Mouse (Mus musculus): Measurements from ENCODE around the gene Nr6a1.

Nr6a1 gene

DNA sequence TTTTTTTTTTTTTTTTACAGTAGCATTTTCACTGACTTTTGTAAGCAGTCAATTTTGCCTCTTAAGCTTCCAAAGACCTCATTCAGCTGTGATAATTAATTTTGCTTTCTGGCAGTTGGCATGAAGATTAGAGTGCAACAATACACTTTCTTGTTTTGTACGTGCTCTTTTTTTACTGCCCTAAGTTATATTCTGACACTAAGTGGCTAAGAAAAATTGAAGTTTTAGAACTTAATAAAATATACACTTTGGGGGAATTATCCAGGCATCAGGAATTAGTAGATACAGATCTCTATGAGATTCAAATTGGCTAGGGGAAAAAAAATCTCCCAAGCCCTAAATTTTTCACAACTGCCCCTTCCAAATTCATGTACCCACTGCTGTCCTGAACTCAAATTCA, 144.8 kb downstream of the Nr6a1 start:
- peak; percentile 14 for DNase-seq (ENCODE audit: extremely low spot score)

DNA sequence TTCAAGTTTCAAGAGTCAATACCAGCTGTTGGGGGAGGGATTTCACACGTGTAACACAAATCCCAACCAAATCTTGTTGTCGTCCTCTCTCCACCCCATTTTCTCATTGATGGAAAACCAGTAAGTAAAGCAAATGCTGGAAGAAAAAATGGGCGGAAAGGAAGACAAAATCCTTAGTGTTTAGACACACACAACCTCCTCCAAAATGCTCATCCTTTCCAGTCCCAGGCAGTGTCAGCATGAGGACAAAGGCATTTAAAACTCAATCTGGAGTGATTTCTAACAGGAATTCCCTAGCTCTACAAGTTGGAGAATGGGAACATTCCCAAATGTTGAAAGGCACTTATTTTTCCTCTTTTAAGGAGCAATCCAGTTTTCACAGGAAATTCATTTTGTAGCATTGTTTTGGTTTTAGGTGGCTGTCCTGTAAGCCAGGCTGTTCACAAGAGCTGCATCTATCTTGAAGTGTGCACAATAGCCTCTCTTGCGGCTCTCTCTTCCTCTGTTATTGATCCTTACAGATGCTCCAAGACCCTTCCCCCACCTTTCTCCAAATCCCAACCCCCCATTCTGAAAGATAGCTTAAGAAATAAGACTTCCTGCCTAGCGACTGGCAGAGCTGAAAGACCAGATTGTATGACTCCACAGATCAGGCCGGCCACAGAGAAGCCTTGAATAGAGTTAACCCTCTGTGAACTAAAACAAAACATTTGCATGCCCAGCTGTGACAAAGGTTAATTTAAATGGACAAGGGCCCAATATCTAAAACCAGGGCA, 145.4 kb downstream of the Nr6a1 start:
- peak; percentile 76 for DNase-seq (ENCODE audit: extremely low spot score)

DNA sequence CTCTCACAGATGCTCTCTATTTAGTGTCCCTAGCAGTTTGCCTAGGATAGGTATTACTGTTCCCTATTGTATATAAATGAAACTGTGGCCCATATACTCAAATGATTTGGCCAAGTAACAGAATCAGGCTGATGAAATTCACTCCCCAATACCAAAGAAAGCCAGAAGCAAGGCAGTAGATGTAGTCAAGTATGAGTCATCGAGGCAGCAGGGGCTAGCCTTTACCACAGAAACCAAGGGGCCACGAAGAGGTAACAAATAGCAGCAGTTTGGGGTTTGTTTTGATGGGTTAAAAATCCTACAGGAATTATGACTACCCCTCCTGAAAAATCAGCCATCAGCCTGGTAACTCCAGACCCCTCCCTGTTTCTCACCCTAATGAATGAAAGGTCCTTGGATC, 147.5 kb downstream of the Nr6a1 start:
- no peak for DNase-seq (ENCODE audit: extremely low spot score)

DNA sequence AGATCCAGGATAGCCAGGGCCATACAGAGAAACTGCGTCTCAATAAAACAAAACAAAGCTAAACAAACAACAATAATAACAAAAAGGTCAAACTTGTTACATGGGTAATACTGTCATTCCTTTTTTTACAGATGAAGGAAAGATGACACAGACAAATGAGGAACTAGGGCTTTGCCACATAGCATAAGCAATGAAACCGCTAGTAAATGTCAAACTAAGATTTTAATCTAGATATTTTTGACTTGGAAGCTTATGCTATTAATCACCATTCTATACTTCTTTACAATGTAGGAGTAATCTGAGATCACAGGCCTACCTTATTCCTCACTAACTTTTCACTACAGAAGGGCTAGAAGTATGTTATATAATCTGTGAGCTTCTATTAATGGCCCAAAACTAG, 150.2 kb downstream of the Nr6a1 start:
- no peak for DNase-seq (ENCODE audit: extremely low spot score)

DNA sequence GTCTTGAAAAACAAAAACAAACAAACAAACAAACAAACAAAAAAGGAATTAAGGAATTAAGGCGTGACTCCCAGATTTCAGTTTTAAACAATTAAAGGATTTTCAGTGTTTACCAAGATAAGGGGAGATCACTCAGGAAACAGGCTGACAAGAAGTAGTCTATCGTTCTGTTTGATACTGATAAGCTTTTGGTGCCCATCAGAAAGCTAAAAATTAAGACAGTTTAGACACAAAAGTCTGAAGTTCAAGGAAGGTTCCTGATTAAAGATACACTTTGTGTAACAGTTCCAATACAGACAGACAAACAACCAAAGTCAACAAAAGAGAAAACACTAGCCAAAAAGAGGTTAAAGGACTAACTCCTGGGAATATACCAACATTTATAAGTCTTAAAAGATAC, 152.6 kb downstream of the Nr6a1 start:
- no peak for DNase-seq (ENCODE audit: extremely low spot score)

DNA sequence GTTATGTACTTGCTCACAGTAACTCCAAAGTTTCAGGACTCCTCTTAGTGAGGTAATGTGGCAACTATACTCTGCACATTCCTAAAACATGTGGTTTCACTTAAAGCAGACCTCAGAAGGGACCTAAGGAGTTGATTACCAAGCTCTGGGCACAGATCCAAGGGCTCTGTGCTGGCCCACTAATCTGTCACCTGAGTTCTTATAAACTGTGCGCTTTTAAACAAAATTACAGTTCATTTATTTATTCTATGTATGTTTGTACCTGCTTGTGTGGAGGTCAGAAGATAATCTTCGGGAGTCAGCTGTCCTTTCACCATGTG, 156.1 kb downstream of the Nr6a1 start:
- DNase-seq (ENCODE audit: extremely low spot score) = peak; percentile 22

DNA sequence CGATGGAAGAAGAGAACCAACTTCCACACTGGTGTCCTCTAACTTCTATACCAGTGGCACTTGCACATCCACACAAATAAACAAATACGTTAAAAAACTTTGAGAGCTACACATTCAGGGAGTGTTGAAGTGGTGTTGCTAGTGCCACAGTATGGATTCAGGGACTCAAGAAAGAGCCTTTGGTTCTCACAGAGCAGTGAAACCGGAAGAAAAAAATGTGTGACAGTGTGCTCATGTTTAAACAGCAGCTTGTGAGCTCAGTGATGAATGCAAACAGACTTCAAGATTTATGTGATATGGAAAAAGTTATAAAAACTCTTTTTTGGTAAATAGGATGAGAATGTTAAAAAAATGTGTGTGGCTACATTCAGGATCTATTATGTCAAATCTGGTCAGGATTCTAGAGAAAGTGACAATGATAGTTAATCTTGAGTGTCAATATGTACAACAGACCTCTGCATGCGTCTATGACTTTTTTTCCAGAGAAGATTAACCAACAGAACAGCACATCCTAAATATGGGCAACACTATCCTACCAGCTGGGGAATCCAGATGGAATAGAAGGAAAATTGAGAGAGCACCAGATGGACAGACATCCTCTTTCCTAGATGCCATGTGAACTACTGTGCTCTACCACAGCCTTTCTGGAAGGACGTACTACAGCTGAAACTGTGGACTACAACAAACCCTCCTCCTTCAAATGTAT, 156.6 kb downstream of the Nr6a1 start:
- no peak for DNase-seq (ENCODE audit: extremely low spot score)

DNA sequence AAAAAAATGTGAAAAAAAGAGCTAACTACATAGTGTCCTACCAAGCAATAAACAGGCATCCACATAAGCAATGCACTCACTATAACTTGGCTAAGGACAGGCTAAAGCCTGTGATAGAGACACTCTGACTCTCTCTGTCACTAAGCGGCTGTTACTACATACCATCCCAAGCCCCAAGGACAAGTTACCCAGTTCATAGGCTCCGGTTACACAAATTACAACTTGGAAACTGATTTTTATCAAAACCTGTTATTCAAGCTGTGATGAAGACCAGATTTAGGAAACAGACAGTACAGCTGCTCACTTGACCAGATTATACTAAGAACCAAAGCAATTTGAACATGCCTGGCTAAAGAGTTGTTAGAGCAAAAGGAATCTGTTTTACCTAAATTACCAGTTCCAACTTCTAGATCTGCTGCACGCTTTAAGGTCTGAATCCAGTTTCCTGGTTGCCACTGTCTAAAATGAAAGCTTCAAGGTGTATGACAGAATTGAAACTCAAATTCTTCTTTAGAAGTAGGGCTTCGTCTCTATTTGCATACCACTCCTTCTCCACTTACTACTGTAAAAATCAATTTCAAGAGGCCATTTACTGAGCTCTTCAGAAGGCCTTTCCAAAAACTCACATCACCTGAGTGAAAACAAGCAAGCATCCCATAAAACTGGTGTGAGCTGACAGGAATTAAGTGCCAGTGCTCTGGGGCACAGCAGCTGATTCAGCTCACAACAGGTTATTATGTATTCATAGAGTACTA, 160.1 kb downstream of the Nr6a1 start:
- DNase-seq (ENCODE audit: extremely low spot score) = no peak

DNA sequence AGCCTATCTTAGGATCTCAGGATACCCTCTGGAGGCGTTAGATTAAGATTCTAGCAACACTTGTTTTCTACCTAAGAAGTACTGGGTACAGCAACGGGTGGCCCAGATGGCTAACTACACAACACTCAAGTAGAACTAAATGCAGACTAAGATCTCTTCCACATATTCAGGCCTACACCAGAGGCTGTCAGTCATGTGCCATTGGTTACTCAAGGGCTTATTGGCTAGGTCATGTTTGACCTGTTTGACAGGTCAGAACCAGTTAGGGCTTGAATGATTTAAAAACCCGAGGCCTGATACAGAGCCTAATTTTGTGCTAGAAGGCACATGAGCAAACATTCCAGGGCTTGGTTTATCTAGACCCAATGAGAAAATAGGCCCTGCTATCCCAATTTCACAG, 187.6 kb downstream of the Nr6a1 start:
- no peak for DNase-seq (ENCODE audit: extremely low spot score)

DNA sequence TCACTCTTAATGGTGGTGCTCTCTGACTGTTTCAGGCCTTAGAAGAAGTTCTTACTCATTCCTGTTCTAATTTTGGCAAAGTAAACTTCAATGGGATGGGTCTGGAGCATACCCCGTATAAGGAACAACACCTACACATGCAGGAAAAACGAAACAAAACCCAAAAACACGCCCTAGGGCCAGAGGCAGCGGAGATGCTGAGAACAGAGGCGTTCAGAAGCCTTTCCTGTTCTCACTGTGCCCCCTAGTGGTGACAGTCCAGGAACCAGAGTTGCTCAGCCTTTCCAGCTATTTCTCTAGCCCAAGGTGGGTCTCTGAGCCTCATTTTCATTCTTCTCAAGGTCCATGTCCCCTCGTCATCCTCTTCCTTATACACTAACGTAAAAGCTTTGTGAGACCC, 188.1 kb downstream of the Nr6a1 start:
- peak; percentile 66 for DNase-seq (ENCODE audit: extremely low spot score)

DNA sequence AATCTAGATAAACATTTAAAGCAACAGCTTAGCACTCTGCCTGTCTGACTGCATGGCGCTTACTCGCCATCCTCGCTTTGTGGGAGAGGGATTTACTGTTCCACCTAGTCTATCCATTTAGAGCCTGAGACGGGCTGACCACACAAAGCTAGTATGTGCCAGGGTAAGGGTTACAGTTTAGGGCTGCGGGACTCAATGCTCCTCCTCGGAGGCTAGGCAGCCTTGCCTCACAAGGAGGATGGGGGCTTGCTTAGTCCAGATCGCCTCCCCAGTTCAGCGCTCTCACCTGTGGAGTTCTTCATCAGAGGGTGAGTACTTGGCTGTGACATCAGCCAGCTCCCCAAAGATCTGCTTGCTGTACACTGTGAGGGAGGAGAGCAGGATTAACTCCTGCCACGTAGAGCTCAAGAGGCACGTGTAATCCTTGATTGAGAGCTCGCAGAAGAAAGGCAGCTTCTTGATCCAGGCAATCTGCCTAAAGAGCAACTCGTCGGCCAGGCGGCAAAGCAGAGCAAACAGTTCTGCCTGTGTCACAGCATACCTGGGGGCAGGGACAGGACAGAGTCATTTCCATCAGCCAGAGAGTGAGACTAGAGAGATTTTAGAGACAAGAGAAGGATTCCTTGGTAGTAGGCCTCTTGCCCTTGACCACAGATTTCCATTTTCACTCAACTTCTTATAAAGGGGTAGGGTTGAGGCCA, 188.7 kb downstream of the Nr6a1 start:
- no peak for DNase-seq (ENCODE audit: extremely low spot score)

DNA sequence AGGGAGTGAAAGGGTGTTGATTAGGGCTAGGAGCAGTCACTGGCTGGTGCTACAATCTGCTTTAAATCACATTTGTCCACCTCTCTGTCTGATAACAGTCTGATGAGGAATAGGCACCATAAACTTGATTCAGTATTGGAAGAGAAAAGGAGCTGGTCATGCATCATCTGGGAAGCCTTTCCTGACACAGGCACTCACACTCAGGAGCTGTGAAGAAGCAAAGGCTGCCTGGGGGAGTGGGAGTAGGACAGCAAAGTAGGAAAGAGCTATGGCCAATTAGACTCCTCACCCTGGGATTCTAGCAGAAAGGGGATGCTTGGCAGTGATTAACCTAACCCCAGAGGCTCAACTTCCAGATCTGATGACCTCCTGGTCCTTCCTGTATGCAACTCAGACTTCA, 191.7 kb downstream of the Nr6a1 start:
- DNase-seq (ENCODE audit: extremely low spot score) = no peak

DNA sequence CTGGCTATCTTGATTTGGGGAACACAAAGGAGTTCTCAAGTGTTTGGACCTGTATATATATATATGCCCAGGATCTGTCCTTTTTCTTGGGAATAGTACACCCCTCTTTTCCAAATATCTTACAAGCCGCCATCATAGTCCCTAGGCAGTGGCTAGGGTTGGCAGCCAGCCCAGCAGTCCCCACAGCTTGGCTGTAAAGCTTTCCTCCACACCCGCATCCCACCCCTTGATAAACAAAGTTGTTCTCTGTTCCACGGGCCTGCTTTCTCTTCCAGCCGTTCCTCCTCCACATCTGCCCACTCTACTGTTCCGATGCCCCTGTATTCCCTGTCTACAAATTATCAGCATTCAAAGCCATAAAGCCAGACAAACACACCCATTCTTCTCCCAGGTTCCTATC, 192.8 kb downstream of the Nr6a1 start:
- DNase-seq (ENCODE audit: extremely low spot score) = no peak

DNA sequence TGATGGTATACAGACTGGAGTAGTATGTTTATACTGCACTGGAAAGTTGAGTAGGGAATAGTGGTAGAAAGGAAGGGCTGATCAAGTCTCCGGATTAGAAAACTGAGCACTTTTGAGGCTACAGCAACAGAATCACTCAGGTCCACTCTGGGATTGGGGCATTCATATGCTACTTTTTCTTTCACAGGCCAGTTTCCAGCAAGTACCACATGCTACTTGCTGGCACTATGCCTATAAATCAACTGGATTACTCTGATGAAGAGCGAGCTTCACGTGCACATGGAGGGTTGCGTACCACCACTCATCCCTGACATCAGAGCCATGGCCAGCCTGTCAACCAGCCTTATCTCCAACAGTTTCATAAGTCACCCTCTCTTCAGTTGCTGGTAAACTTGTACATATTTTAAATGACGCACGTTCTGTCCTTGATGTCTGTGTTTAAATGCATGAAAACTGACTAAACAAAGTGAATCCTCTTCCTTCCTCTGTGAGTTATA, 197.1 kb downstream of the Nr6a1 start:
- no peak for DNase-seq (ENCODE audit: extremely low spot score)

DNA sequence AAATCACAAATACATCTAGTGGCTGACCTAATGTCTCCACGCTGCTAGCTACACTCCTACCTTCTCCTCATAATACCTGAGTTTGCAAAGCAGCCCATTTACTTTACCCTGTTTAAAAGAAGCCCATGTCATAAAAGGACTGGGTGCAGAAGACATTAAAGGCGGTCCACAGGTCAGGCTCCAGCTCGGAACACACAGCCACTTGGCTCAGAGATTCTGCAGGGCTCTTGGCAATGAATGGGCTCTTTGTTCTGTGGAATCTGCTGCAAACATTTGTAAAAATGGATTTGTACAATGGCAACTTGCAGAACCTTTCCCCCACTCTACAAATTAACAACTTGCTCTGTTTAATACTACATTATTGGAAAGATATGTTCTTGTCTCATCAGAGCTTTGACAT, 202.1 kb downstream of the Nr6a1 start:
- DNase-seq (ENCODE audit: extremely low spot score) = no peak

DNA sequence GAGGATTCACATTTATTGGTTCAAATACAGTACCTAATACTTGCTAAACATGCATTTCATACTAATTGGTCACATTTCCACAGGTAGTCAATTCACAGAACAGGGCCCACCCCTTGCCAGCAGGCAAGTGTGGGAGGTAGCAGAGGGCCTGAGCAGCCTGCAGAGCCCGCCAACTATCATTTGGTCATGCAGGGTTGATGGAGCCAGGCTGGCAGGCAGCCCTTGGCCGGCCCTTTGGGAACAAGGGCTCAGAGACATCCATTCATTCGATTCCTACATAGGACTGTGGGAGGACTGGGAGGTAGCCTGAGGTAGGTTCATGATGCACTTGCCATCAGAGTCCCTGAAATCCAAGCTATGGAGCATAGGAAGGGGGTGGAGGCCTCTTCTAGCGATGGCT, 204.1 kb downstream of the Nr6a1 start:
- no peak for DNase-seq (ENCODE audit: extremely low spot score)

DNA sequence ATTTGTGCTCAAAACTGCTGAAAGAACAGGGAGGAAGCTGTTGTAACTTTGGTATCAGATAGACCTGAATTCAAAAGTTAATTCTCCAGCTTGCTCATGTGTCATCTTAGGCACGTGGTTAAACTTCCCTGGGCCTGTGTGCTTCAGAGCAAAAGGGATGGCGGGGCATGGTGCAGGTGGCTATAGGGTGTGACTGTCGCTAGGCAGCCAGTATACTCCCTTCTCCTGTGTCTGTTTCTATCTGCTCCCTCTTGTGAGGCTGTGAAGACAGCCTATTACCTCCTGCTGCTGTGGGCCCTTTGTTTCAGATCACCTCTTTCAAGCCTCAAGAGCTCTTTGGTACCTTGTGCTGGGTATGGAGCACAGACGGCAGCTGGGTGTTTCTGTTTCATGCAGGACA, 205.4 kb downstream of the Nr6a1 start:
- DNase-seq (ENCODE audit: extremely low spot score) = no peak

DNA sequence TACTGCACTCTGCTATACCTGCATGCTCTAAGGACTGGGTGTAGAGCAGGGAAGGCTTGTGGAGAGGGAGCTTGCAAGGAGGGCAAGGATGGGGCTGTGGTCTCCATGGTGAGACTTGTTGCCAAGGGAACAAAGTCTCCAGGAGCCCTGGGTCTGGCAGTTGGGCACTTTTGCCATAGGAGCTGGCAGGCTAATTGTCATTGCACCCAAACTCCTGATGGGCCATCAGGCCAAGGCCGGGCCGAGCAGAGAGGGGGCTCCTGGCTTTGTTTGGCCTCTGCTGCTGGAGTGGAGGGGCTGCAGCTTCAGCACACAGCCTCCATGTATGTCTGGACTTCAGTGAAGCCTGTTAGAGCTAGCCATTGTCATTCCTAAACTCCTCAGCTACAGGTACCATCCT, 206.8 kb downstream of the Nr6a1 start:
- DNase-seq (ENCODE audit: extremely low spot score) = no peak

DNA sequence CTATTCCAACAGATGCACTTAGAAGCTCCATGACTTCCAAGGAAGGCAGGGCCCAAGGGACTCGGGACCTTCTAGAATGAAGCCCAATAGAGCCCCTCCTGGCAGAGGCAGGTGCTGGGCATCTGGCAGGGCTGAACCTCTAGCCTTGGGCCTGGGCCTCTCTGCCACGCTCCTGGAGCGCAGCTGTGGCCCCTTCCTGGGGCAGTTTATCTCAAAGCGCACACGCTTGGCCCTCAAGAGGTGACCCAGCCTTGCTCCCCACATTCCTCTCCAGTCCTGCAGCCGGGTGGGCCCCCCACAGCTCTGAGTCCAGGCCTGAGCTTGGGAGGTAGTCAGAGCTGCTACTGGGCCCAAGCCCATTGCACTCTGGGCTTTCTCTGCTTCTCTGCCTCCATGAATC, 208.1 kb downstream of the Nr6a1 start:
- DNase-seq (ENCODE audit: extremely low spot score) = no peak

DNA sequence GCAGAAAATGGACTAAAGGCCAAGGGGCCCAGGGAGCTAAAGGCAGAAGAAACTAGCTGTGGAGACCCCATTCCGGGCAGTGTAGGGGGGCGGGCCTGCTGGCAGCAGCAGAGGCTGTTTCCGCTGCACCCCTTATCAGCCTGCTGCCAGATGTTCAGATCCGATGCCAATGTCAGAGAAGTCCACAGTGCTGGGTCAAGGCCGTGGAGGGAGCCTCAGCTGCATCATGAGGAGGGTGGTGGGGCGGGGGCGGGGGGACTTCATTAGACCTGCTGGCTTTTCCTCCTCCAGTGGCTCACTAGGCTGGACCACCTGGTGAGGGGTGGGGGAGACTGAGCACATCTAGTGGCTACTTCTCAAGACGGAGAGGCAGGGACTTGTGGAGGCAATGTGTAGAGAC, 208.8 kb downstream of the Nr6a1 start:
- DNase-seq (ENCODE audit: extremely low spot score) = no peak

DNA sequence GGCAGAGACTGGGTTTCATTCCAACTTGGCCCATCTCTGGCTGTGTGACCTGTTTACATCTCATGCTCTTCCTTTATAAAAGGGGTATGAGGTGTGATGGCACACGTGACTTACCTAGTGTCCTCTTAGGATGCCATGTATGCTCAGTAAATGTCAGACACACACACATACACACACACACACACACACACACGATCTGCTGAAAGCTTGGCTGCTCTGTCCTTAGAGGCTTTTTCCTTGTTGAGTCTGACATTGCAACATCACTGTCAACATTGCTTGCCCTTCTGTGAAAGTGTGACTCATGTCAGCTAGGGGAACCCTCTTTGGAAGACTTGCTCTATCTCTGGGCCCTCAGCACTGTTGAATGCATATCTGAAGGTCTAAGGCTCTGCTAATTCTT, 210.1 kb downstream of the Nr6a1 start:
- DNase-seq (ENCODE audit: extremely low spot score) = no peak

DNA sequence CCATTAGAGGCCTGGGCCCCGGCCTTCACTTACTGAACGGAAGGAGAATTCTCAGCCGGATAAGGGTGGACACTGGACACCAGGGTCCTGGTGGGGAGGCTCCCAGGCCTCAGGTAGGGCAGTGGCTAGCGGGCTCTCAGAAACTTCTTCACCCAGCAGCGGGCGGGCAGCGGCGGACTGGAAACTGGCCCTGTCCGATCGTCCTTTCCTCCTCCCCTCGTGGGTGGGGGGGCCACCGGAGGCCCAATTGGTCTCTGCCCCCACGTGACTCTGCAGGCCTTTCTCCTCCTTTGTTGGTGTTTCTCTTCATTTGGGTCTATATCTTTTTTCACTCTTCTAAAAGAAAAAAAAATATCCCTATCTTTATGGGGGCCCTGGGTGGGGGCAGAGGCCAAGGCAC, 213.2 kb downstream of the Nr6a1 start, which contains the start of gene Nr5a1:
Gene Nr5a1, minus strand, starts transcription at position 219 of the 400 bp plus-strand sequence.
- no peak for DNase-seq (ENCODE audit: extremely low spot score)
